Mouse (Mus musculus): ENCODE measurements at regions not wholly inside any gene's neighbourhood (a gene's known extent, or its start where the extent isn't known, plus 50 kb on each side); places are given as distances from the start of the nearest gene placed in this dataset.

GRCm38 (mm10) chr2:47424910-47425309 lies 1389.0 kb upstream of the Acvr2a start:
- in situ Hi-C loops (cut with MboI; ENCODE audit: low pct_unique_long_range_greater_than_20kb): no loop called here
- DNase-seq (ENCODE audit: low read depth, low spot score) (no peak), ATAC-seq (no peak)
- no peaks in the 10 kb centered on the region for H3K27me3 ChIP-seq
- ChIA-PET POLR2A (no interaction called here), CTCF (interaction anchor here (1.3 kb wide), 1 partner anchor 10 kb away, joined by 4 read pairs; no protein-coding TSS in a partner anchor)
- peak; percentile 36 for TF ChIP-seq CTCF (IDR thresholded peaks at IDR 0.05)

- ChIA-PET CTCF (no interaction called here), POLR2A (no interaction called here)
- DNase-seq (ENCODE audit: low read depth, low spot score) (no peak), ATAC-seq (no peak)
- H3K27me3 ChIP-seq: no peaks in the 10 kb centered on the region
- in situ Hi-C loops (cut with MboI; ENCODE audit: low pct_unique_long_range_greater_than_20kb): no loop called here
- TF ChIP-seq CTCF (IDR thresholded peaks at IDR 0.05): no peak
Measured at GRCm38 (mm10) chr2:47429843-47430242, 1384.1 kb upstream of the Acvr2a start.

- in situ Hi-C loops (cut with MboI; ENCODE audit: low pct_unique_long_range_greater_than_20kb): no loop called here
- POLR2A ChIA-PET: no interaction called here
- no peak for DNase-seq (ENCODE audit: low read depth, low spot score)
- ATAC-seq: no peak
- peak; percentile 43 for TF ChIP-seq CTCF (IDR thresholded peaks at IDR 0.05)
- peaks cover 3% of the 10 kb centered on the region for H3K27me3 ChIP-seq
- CTCF ChIA-PET: no interaction called here
Measured at GRCm38 (mm10) chr2:47466043-47466442, 1347.9 kb upstream of the Acvr2a start.

GRCm38 (mm10) chr2:47491874-47492539 lies 1321.9 kb upstream of the Acvr2a start:
- ATAC-seq (no peak), DNase-seq (ENCODE audit: low read depth, low spot score) (no peak)
- POLR2A ChIA-PET: no interaction called here
- in situ Hi-C loops (cut with MboI; ENCODE audit: low pct_unique_long_range_greater_than_20kb): loop anchor here (10.0 to 25.0 kb wide), 2 partner anchors 1403 to 1820 kb away; no protein-coding TSS in a partner anchor
- CTCF ChIA-PET: interaction anchor here (0.8 kb wide), 2 partner anchors 15 to 1391 kb away, joined by 3 read pairs; no protein-coding TSS in a partner anchor
- H3K27me3 ChIP-seq: no peaks in the 10 kb centered on the region
- TF ChIP-seq CTCF (IDR thresholded peaks at IDR 0.05): peak; percentile 53

Measured in Patski (cell line).